Mouse (Mus musculus): Measurements from ENCODE around the gene Arhgap8.

- TF ChIP-seq CTCF (IDR thresholded peaks at IDR 0.05; ENCODE audit: low read depth), result peak; percentile 51
- no peak for TF ChIP-seq EP300 (IDR thresholded peaks at IDR 0.05; ENCODE audit: low read depth)
Observed at GRCm38 (mm10) chr15:84671401-84672307, 48.2 kb upstream of the Arhgap8 start.
